Mouse (Mus musculus): Measurements from ENCODE around the gene Mrc1. TPM values are rescaled to one million over a fixed set of nuclear protein-coding genes. Genes with fewer than 3 reads are reported as not detected.
A peak's percentile ranks its signal among the peaks of the same experiment; 100 is the strongest.

Gene Mrc1
- polyA plus RNA-seq, 1 experiment = 1.5 TPM

DNA sequence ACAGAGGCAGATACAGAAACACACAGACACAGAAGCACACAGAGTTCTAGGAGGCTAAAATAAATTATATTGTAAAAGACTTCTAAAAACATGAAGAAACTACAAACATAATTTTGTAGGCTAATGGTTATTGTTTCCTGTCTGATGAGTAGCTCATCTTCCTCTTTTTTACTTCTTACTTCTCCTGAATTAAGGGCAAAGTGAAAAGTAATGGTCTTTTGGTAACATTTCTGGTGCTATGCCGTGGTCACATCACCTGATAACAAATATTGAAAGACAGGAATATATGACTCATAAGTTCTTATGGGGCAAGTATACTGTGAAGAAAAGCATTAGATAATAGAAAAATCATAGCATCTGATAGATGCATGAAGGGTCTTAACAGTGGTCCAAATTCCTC is 42.9 kb downstream of the Mrc1 start:
- no peak overlapping the region for H3K27ac ChIP-seq (ENCODE audit: insufficient read depth, low read length)
- H3K4me3 ChIP-seq (ENCODE audit: insufficient read depth, low read length) = no peak overlapping the region
- no peak for TF ChIP-seq CTCF (IDR thresholded peaks at IDR 0.05; ENCODE audit: extremely low read depth, insufficient read depth, low read length)
- no peak for TF ChIP-seq POLR2A (IDR thresholded peaks at IDR 0.05; ENCODE audit: extremely low read depth, insufficient read depth, low read length)
- no peaks in the 10 kb centered on the region for H3K4me1 ChIP-seq (ENCODE audit: control insufficient read depth, insufficient read depth, low read length)

DNA sequence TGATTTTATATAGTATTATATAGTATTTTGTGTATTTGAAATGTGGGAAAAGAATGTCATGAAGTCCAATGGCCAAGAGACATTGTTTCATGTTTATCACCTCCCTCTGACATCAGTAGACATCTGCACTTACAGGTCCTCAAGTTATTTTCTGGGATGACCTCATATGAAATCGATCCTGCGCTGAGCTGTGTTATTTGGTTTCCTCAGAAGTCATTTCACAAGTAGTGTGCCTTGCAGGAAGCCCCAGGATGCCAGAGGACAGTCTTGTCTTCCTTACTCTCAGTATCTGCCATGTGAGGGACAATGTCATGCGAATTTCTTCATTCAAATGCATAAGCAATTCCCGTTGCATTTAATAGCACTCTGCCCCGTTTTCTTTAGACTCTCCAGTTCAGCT is 46.6 kb downstream of the Mrc1 start:
- H3K27ac ChIP-seq (ENCODE audit: insufficient read depth, low read length) = no peak overlapping the region
- TF ChIP-seq POLR2A (IDR thresholded peaks at IDR 0.05; ENCODE audit: extremely low read depth, insufficient read depth, low read length) (no peak), CTCF (IDR thresholded peaks at IDR 0.05; ENCODE audit: extremely low read depth, insufficient read depth, low read length) (no peak)
- H3K4me3 ChIP-seq (ENCODE audit: insufficient read depth, low read length) = no peak overlapping the region
- no peaks in the 10 kb centered on the region for H3K4me1 ChIP-seq (ENCODE audit: control insufficient read depth, insufficient read depth, low read length)

DNA sequence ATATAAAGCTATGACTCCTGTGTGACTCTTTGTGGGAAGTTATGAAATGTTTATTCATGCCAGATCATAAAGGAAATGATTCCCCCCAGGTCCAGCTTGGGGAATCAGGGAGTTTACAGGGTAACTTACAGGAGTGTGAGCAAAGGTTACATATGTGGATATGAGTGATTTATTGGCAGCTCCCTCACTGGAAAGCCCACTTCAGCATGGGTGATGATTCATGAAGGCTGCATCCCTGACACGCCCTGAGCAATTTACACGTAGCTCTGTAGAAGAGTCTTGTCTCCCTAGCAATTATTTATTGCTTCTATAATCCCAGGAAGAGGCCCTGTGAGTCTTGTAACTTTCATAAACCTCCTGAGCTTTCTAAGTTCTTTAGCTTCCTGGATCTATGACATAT is 50.1 kb downstream of the Mrc1 start:
- Histone ChIP-seq H3K4me1 (ENCODE audit: control insufficient read depth, insufficient read depth, low read length) (no peaks in the 10 kb centered on the region), H3K27ac (ENCODE audit: insufficient read depth, low read length) (no peak overlapping the region), H3K4me3 (ENCODE audit: insufficient read depth, low read length) (no peak overlapping the region)
- TF ChIP-seq CTCF (IDR thresholded peaks at IDR 0.05; ENCODE audit: extremely low read depth, insufficient read depth, low read length) (no peak), POLR2A (IDR thresholded peaks at IDR 0.05; ENCODE audit: extremely low read depth, insufficient read depth, low read length) (no peak)

DNA sequence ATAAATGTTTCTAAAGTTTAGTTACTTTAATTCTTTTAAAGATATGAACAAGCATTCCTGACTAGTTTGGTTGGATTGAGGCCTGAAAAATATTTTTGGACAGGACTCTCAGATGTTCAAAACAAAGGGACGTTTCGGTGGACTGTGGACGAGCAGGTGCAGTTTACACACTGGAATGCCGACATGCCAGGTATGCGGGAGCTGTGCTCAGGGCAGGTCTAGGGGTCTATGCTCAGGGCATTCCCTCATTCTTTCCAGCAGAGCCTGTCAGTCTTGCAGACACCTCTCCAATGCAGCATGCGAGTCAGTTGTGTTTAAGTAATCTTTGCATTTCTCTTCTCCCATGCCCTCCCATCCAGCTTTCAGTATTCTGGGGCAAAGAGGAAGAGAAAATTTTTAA is 50.6 kb downstream of the Mrc1 start:
- H3K27ac ChIP-seq (ENCODE audit: insufficient read depth, low read length) = no peak overlapping the region
- no peak overlapping the region for H3K4me3 ChIP-seq (ENCODE audit: insufficient read depth, low read length)
- no peaks in the 10 kb centered on the region for H3K4me1 ChIP-seq (ENCODE audit: control insufficient read depth, insufficient read depth, low read length)
- no peak for TF ChIP-seq POLR2A (IDR thresholded peaks at IDR 0.05; ENCODE audit: extremely low read depth, insufficient read depth, low read length)

DNA sequence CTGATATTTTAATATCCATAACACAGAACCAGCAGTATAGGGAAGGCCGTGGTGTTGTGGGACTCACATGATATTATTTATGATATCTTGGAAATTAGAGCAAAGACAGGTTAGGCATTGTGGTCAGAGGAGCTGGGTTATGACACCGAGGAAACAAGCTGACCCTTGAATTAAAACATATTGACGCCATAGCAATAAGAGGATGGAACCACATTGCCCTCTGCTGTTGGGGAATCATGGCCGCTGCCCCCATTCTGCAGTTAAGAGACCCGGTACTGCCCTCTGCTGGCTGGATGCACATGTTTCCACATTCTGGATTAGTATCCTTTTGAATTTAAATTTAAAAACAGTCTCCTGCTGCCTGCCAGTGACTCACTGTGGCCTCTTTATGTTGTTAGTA is 66.1 kb downstream of the Mrc1 start:
- Histone ChIP-seq H3K4me3 (ENCODE audit: insufficient read depth, low read length) (no peak overlapping the region), H3K27ac (ENCODE audit: insufficient read depth, low read length) (no peak overlapping the region), H3K4me1 (ENCODE audit: control insufficient read depth, insufficient read depth, low read length) (no peaks in the 10 kb centered on the region)
- TF ChIP-seq CTCF (IDR thresholded peaks at IDR 0.05; ENCODE audit: extremely low read depth, insufficient read depth, low read length) = peak; percentile 92
- no peak for TF ChIP-seq POLR2A (IDR thresholded peaks at IDR 0.05; ENCODE audit: extremely low read depth, insufficient read depth, low read length)

DNA sequence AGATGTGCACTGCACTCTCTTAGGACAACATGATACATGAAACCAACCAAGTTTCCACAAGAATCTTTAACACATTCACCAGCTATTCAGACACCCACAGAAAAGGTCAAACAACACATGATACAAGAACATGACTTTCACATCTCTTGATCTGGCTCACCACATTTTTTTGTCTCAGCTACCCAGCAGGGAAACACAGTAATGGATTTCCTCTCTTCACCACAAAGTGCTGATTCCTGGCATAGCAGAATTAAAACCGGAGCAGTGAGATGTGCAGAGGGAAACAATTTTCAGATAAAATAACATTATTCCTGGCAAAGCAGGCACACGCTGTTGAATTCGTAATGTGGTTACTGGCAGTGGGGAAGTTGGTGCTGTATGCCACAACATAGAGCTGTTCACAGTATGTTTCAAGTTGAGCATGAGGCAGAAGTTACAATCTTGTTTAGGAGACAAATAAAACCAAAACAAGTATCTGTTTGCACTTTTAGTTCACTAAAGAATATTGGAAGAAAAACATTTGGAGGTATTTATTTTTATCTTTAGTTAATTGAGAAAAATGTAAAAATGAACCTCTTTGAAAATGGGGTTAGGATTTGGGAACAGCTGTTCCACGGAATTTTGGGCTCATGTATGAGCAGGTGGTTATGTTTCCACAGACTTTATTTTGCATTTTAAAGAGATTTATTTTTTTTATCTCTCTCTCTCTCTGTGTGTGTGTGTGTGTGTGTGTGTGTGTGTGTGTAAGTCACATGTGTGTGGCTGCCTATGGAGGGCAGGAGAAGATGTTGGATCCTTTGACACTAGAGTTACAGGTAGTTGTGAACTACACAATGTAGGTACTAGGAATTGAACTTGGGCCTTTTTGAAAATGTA is 83.6 kb downstream of the Mrc1 start:
- Histone ChIP-seq H3K27ac (ENCODE audit: insufficient read depth, low read length) (no peak overlapping the region), H3K4me1 (ENCODE audit: control insufficient read depth, insufficient read depth, low read length) (no peaks in the 10 kb centered on the region; the same call in 1 of the 2 replicates), H3K4me3 (ENCODE audit: insufficient read depth, low read length) (no peak overlapping the region)
- TF ChIP-seq CTCF (IDR thresholded peaks at IDR 0.05; ENCODE audit: extremely low read depth, insufficient read depth, low read length) (no peak), POLR2A (IDR thresholded peaks at IDR 0.05; ENCODE audit: extremely low read depth, insufficient read depth, low read length) (no peak)

DNA sequence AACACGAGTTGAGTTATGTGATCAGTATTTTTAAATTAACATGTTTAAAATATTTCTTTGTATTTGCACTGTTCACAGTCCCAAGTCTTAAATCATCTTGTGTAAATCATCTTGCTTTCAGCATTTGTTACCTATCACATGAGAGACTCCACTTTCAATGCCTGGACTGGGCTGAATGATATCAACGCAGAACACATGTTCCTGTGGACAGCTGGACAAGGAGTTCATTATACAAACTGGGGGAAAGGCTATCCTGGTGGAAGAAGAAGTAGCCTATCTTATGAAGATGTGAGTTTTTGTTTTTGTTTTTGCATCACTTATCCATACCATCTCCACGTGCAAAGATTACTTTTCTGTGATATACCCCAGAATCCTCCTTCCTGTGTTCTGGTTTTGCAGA is 85.9 kb downstream of the Mrc1 start:
- Histone ChIP-seq H3K27ac (ENCODE audit: insufficient read depth, low read length) (no peak overlapping the region), H3K4me1 (ENCODE audit: control insufficient read depth, insufficient read depth, low read length) (no peaks in the 10 kb centered on the region; the same call in 1 of the 2 replicates), H3K4me3 (ENCODE audit: insufficient read depth, low read length) (no peak overlapping the region)
- no peak for TF ChIP-seq CTCF (IDR thresholded peaks at IDR 0.05; ENCODE audit: extremely low read depth, insufficient read depth, low read length)
- no peak for TF ChIP-seq POLR2A (IDR thresholded peaks at IDR 0.05; ENCODE audit: extremely low read depth, insufficient read depth, low read length)

DNA sequence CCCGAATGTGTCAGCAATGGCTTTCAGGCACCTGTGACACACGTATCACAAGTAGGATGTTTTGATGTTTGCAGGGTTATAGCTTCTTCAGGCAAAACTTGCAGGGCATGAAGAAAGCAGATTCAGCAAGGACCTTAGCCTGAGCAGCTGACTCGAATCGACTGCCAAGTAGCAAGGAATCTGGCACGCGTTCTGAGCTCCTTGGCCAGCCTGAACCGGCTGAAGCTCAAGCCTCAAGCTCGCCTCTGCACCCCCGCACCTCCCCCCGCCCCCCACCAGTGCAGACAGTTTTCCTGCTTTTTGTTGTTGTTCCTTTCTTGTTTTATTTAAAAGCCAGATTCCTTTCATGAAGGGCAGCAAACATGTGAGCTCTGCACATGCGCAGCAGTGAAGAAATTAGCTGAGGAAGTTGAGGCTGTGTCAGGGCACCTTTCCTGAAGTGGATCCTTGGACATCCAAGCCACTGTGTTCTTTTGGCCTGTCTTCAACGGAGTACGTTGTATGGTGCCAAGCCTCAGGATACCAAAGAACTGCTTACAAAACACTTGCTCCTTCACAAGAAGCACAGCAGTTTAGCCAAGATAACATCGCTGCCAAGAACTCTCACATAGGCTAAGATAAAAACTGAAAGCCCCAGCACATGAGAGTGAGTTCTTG is 112.6 kb downstream of the Mrc1 start:
- Histone ChIP-seq H3K4me1 (ENCODE audit: control insufficient read depth, insufficient read depth, low read length) (peaks cover 3% of the 10 kb centered on the region), H3K27ac (ENCODE audit: insufficient read depth, low read length) (peak overlapping the region; percentile 78), H3K4me3 (ENCODE audit: insufficient read depth, low read length) (peak overlapping the region; percentile 9; the same call in 1 of the 2 replicates)
- TF ChIP-seq CTCF (IDR thresholded peaks at IDR 0.05; ENCODE audit: extremely low read depth, insufficient read depth, low read length) = no peak
- TF ChIP-seq POLR2A (IDR thresholded peaks at IDR 0.05; ENCODE audit: extremely low read depth, insufficient read depth, low read length) = no peak

DNA sequence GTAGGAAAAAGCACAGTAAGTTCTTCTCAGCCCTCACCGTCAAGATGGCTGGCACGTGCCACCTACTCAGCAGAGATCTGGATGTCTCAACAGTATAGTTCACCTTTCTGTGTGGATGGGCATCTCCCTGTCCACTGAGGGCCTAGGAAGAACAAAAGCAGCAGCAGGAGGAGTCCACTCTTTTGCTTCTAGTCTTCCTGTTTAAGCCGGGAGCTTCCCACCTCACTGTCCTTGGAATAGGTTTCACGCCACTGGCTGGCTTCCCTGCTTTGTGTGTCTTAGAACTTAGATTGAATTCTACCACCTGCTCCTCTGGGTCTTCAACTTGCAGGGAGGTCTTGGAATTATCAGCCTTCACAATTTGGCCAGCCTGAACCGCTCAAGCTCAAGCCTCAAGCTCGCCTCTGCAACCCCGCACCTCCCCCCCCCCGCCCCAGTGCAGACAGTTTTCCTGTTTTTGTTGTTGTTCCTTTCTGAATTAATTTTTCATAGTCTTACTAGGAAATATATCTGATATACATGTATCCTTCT is 113.2 kb downstream of the Mrc1 start:
- Histone ChIP-seq H3K4me1 (ENCODE audit: control insufficient read depth, insufficient read depth, low read length) (peaks cover 3% of the 10 kb centered on the region), H3K27ac (ENCODE audit: insufficient read depth, low read length) (peak overlapping the region; percentile 27; the same call in 1 of the 2 replicates), H3K4me3 (ENCODE audit: insufficient read depth, low read length) (no peak overlapping the region)
- TF ChIP-seq CTCF (IDR thresholded peaks at IDR 0.05; ENCODE audit: extremely low read depth, insufficient read depth, low read length) (no peak), POLR2A (IDR thresholded peaks at IDR 0.05; ENCODE audit: extremely low read depth, insufficient read depth, low read length) (no peak)

Other genes starting within 250 kb of the Mrc1 start
- 28.2 and 31.3 TPM in 2 replicates for gene Hacd1, start 173.3 kb upstream of the Mrc1 start, polyA plus RNA-seq (2012; rRNA removed)
- 57.9 and 59.3 TPM in 2 replicates for gene Stam, start 155.3 kb upstream of the Mrc1 start, polyA plus RNA-seq (2012; rRNA removed)
- gene Tmem236, start 54.9 kb upstream of the Mrc1 start, polyA plus RNA-seq (2012; rRNA removed) = 0.25 TPM in 2 replicates
- 54.3 and 56.0 TPM in 2 replicates for gene Slc39a12, start 158.9 kb downstream of the Mrc1 start, polyA plus RNA-seq (2012; rRNA removed)

All from cortical plate, adult 2 months (tissue).